Mouse (Mus musculus) MN1 (cell line): ENCODE results near the gene Ppp1r1b.

Experiments
- DNase-seq: peaks from one replicate; pipeline ENCODE4 v3.0.0-alpha.2; 2016; ENCODE audit warnings: low spot score

Ppp1r1b gene

DNA sequence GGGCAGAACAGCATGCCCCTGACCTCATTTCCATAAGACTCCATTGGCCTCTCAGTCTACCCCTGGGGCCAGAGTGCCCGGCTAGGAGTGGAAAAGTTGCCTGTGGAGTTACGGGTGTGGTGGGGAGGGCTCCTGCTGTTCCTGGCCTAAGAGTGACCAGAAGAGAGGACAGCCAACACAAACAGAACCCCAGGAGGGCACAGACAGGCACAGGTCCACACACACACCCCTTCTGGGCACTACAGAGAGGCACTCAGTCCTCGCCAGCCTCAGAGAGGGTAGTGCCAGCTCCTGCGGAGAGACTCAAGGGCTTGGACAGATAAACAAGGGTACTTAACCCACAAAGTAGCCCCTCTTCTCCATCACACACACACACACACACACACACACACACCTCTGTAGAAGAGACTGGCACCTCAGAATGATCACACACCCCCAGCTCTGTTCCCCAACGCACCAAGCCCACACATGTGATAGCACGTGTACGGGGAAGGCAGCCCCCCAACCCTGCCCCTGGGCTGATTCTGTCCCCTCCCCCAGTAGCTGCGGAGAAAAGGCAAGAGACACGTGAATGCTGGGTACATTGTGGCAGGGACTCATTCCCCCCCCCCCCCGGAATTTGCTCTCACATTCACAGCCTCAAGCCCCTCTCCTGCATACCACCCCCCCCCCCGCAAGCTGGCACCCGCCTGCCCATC lies 670 bp upstream of the Ppp1r1b start:
- no peak for DNase-seq

DNA sequence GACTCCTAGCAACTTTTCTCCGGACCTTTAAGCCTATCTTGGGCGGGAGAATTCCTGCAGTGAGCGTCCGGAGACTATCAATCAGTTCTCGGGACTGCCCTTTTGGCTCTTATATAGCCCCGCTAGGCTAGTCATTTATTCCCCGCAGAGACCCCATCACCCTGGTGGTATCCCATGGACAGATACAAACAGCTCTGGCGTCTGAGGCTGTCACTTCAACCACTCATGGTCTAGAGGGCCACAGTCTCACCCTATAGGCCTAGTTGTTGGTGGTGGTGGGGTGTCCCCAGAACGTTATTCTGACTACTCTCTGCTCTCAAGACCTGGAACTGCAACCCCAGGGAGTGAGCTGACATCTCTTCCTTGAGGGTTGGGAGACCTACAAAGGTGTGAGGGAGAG lies 1.1 kb downstream of the Ppp1r1b start:
- no peak for DNase-seq

DNA sequence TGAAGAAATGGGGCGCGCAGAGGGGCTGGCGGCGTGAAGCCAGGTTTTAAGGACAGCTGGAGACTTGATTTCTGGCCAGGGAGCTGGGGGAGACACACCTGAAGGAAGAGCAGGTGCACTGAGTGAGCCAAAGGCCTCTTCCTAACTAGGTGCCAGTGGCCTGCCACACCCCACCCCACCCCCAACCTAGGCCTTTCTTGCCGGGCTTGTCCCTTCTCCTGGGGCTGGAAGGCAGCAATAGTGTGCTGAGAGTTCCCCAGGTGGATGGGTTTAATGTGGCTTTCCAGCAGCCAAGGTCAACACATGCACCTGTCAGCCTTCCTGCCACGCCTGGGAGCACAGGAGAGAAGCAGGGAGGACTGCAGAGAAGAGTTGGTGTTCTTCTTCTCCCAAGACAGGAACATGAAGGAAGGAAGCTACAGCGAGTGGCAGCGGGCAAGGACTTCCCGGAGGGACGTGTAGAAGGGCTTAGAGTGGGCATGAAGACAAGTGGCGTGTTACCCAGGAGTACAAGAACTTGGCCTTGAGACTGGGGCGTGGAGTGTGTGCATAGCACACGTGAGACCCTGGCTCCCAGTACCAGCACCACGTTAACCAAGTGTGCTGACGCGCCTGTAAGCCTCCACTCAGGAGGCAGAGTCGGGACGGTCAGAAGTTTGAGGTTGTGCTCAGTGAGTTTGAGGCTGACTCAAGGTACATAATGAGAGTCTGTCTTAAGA lies 4.2 kb downstream of the Ppp1r1b start:
- DNase-seq, result no peak

DNA sequence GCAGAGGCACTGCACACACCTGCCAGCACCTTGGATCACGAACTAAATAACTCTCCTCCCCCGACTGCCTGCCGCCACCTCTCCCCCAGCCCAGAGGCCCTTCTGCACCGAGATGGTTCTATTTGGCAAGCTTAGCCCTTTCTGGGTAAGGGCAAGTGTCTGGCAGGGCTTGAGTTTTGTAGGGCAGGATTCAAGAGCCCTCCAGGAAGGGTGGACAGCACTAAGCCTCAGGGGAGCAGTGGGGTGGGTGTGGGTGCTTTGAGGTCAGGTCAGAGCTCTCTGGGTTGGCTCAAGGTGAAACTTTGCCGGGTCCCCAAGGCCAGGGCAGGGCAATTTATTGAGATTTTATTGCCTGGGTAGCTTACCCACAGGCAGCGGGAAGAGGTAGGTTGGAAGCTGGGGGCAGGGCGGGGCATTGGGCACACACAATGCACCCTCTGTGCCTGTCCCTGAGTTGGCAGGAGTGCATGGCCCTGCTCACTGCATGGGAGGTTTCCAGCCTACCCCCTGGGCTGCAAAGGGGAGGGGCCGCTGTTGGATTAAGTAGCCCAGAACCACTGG lies 5.5 kb downstream of the Ppp1r1b start:
- DNase-seq, result no peak

DNA sequence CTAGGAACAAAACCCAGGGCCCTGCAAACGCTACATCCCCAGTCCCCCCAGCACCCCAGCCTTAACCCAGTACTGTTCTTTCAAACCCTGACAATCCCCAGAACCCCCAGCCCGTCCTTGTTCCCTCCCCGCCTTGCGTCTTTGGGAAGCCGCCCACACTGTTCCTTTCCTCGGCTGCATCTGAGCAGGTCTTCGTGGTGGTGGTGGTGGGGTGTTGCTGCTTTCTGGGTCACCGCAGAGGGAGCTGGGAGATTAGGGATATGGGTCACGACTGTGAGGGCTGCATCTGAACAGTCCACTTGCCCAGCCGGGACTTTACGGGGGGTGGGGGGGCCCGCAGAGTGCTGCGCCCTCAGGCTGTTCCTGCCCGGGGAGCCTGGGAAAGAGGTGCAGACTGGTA lies 6.2 kb downstream of the Ppp1r1b start:
- no peak for DNase-seq

DNA sequence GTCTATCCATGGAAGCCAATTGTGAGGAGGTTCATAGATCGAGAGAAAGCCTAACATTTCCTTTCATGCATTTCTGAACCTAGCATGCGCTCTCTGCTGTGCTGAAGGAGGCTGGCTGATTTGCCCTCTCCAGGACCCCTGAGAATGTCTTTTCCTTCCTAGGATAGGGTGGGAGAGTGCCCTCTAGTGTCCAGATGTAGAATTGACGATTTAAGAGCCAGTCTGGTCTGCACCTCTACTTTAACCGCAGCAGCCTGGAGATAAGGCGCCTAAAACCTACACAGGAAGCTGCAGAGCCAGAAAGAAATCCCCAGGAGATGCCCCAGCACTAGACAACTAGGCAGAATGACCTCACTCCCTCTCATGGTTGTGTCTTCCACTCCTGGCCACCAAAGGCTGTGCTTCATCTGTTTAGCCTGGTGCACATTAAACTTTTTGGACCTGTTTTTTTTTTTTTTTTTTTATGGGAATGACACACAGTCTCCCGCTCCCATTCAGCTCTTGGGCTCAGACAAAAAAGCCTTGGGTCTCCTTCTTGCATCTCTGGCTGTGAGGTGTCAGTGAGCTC lies 7.6 kb downstream of the Ppp1r1b start:
- peak; percentile 80 for DNase-seq

DNA sequence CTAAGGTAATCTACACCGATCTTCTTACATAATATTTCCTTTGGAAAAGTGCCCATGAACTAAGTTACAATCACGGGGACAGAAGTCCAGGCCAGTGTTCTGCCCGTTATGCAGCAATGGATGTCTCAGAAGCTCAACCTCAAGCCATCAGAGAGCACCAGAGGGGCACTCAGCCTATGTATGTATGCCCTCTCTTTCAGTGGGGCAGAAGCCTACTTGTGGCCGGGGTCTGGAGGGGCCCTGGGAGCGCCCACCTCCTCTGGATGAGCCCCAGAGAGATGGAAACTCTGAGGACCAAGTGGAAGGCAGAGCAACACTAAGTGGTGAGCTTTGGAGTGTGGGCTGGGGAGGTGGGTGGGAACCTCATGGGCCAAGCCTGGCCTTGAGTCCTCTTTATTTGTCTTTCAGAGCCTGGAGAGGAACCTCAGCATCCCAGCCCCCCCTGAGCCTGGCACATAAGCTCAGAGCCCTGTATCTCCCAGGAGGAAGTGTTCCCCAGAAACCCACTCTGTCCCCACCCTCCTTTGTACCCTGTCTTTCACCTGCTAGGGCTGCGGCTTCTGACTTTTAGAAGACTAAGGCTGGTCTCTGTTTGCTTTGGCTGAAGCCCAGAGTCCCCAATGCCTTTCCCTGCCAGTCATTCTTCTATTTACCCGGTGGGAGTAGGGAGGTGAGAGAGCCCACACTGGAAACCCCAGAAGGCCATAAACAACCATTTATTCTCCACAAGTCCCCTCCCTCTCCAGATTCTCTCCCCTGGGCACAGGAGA lies 8.6 kb downstream of the Ppp1r1b start:
- no peak for DNase-seq

DNA sequence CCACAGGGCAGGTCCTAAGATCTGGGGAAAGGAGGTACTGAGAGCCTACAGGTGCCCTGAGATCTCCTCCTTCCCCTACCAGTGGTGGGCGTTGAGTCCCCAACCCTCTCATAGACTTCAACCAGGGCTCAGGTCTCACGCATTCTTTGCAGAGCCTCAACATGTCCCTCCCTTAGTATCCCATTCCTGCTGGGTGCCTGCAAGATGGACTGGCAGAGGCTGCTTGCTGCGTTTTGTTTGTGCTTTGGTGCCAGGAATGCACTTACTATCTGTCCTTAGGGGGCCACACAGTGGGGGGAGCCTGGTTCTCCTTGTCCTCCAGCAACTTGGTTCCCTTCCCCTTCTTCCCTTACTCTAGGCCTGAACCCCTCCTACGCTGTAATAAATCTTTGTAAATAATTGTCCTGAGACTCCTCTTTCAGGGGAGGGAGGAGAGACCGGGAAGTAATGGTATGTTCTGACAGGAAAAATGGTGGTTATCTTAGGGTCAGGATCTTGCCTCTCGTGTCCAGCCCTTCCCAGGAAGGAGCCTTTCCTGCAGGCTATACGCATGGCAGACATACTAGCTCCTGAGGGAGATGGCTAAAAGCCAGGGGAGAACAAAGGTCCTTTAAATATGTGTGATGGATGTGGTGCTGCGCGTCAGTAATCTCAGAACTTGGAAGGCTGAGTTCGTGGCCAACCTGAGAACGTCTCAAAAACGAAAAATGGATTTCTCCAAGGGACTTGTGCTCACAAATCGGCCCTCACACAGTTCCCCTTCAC lies 9.4 kb downstream of the Ppp1r1b start:
- no peak for DNase-seq

DNA sequence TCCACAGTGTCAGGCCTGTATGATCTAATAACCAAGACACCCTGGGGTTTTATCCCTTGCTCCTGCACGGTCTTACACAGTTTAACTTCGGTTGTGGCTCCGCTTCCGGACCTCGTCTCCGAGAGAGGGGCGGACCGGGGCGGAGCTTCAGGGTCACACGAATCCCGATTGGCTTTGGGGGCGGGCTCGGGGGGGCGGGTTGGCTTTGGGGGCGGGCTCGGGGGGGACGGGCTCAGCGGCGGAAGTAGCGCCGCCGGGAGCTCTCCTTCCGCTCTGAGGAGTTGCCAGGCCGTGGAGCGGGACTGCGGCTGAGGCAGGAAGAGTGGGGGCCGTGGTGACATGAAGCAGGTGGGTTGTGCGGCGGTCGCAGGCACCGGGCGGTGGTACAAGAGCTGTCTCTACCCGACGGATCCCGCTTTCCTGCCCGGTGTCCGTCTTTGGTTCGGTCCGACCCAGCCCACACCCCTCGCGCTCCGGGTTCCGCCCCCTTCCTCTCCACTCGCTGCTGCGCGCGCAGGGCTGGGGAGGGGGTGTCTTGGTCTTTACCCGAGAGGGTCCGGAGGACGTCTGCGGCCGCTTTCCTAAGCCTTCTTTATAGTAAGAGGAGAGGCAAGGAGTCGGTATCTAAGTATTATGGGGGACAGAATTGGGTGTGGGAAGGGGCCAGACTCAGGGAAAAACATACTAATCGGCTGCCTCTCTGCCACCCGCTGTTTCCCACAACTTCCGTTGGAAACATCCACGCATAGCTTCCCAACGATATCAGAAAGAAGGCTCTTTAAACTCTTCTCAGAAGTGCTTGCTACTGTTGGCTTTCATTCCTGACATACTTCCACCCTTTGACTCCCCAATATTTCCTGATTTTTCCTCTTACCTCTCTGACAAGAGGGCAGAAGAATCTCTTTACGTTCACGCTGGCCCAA lies 10.2 kb downstream of the Ppp1r1b start, which contains the start of gene Stard3:
TSS of gene Stard3 (plus strand) at position 208 of the 923 bp plus-strand sequence.
- peak; percentile 90 for DNase-seq

DNA sequence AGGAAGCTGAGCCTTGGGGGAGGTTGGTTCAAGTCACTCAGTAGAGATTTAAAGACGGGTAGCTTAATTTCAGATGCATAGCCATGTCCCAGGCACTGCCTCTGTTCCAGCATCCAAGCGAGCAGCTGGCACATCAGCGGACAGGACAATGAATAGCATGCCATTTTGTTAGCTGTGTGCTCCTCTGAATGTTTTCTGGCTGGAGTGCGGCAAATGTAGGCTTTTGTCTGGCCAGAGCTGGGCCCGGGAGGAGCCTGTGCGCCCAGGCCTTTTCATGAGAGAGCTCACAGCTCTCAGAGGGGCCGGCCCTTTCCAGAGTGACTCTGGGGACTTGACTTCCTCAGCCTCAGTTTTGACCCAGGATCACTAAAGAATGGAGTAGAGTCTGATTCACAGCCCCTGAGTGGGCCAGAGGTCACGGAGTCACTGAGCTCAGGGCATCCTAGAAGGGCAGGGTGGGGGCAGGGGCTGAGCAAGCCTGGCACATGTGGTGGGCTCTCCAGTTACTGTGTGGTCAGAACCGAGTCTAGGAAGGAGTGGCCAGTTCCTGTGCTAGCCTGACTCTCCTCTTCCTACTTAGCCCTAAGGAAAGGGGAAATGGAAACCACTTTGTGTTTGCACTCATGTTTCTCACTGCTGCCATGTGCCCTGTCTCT lies 12.8 kb downstream of the Ppp1r1b start:
- no peak for DNase-seq

DNA sequence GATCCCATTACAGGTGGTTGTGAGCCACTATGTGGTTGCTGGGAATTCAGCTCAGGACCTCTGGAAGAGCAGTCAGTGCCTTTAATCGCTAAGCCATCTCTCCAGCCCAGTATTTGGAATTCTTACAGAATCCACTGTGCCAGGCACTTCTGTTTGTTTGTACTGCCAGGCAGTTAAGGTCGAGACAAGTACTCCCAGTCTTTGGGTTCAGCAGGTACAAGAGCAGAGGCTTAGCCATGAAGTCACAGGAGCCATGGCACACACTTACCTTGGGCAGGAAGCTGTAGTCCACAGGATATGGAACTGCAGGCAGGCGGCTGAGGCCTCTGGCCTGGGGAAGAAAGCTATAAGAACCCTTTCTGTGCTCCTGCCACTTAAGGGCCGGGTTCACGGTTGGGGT lies 15.6 kb downstream of the Ppp1r1b start:
- DNase-seq, result no peak

DNA sequence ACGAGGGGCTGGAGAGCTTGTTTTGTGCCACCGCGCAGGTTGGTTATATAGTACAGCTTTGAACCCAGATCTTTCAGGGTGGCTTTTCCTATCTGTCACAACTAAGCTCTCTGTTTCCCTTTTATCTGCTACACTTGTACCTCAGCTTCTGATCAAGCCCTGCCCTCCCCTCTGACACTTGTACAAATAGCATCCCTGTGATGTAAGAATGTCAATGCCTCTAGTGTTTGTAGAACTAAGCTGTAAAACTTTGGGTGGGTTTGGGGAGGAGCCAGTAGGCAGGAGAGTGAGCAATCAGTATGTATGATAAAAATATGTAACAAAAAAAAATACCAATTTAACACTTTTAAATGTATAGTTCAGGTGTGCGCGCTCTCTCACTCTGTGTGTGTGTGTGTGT lies 16.2 kb downstream of the Ppp1r1b start:
- DNase-seq, result no peak

DNA sequence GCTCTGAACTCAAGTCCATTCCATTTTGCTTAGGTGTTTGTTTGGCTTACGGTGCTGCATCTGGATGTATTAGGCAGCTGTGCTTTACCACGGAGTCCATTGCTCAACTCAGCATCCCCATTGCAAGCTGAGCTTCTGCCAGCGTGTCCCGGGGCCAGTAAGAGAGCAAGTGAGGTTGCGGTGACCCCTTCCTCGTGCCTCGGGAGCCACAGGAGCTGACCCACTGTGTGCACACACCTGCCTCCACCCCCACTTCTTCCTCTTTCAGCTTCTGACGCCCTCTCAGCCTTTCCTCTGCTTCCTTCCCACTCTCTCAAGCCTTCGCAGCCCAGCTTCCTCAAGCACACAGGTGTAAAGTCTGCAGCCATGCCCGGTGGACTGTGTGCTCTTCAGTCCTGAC lies 18.1 kb downstream of the Ppp1r1b start:
- no peak for DNase-seq

DNA sequence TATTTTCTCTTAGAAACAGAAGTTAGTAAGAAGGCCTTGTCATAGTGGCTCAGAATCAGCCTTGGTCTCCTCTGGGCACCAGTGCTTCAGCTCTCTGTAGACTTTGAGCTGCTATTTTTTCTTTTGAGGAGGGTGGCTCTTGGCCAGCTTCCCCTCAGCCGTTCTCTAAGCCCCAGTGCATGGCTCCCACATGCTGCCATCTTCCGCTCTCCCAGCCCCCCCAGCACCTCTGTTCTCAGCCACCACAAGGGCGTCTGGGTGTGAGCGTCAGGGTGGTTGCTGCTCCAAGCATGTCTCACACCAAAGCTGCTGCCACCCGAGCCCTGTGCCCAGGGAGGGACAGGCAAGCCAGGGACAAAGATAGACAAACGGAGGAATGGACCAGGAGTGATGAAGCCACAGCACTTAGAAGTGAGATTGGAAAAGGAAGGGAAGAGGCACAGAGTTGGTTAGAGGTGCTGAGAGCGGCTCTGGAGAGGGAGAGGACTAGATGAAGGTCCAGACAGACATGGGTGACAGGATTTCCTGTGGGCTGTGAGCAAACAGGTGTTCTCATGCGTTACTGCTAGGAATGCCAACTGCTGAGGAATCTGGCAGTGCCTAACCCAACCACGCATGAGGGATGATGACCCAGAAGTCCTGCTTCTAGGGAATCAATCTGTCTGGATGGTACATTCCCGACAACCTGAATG lies 19.1 kb downstream of the Ppp1r1b start:
- DNase-seq, result no peak

DNA sequence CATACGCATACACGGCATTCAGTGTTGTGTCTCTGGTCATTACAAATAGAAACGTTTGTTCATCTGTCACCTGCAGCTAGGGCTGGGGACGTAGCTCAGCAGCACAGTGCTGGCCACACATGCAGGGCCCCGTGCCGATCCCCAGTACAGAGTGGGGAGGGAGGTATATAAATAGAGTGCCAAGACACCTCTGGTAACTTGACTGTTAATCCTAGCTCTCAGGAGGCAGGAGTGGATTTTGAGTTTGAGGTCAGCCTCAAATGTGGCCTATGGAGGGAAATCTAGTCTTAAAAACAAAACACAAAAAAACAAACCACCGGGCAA lies 19.6 kb downstream of the Ppp1r1b start:
- DNase-seq, result no peak

DNA sequence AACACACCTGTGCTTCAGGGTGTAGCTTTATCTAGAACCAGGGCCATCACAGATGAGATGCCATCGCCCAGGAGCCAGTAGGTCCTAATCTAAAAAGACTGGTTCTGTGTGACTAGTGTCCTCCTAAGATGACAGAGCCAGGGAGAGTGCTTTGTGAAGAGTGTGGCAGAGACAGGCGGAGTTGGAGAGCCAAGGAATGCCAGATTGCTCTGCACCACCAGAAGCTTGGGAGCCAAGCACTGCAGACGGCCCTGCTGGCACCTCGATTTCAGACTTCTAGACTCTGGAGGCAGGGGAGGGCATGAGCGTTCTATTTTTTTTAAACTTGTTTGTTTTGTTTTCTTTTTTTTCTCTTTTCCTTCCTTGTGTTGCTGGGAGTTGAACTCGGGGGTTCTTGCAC lies 21.1 kb downstream of the Ppp1r1b start:
- DNase-seq, result no peak

DNA sequence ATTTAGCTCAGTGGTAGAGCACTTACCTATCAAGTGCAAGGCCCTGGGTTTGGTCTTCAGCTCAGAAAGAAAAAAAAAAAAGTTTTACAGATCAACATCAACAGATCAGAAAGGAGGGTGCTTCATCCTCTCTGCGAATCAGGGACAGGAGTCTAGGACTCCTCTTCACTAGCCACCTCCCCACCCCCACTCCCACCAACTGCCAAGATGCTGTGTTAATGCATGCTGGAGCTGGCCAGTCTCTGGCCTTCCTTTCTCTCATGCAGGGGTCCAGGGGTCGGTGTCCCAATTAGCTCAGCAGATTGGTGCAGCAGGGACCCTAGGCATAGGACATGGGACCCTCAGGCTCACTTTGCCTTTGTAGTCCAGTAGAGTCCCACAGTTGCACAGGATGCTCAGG lies 22.4 kb downstream of the Ppp1r1b start:
- DNase-seq, result no peak

DNA sequence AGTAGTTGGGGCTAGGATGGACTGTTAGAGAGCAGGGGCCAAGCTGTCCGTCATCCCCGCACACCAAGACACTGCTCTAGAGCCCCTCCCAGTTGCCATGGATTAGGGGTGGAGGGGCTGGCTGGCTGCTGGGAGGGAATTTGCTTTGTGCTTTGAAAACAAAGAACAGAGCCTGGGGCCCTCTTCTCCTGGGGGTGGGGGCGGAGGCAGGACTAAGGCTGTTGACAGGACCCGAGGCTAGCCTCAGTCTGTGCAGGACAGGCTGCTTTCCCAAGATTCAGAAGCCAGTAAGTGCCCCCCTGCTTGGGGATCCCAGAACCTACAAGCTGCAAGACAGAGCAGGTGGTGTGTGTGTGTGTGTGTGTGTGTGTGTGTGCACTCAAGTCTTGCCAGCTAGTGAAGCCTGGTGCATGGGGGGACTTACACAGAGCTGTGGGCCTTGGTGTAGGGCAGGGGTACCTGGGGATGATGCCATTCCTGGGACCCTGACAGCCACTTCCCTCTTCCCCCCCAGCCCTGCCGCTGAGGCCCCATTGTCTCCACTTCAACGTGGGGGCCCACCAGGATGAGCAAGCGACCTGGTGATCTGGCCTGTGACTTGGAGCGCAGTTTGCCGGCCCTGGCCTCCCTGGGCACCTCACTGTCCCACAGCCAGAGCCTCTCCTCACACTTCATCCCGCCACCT lies 23.5 kb downstream of the Ppp1r1b start:
- DNase-seq, result no peak

DNA sequence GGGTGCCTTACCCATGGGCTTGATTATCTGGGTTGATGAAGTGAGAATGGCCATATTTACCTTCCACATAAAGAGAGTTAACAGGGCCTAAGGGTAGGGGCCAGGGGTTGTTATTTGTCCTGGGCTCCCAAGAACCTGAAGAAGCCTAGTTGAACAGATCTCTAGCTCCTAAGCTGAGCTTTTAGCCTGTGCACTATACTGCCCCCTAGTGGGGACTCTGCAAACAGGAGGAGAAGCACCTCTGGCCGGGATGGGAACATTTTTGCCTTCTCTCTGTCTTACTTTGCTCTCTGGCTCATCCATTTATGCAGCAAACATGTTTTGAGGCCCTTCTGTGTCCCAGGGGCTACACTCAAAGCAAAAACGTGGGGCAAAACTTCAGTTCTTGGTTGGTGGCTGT lies 24.2 kb downstream of the Ppp1r1b start:
- DNase-seq, result peak; percentile 75
